Mouse (Mus musculus) splenic B cell, adult 2 months (primary cell): ENCODE measurements around the gene Ceacam20.
A peak's percentile ranks its signal among the peaks of the same experiment; 100 is the strongest.
"Not testable (repeated sequence)": the region's sequence is repeated elsewhere in the genome, so short reads cannot be mapped to it uniquely, and the experiment has no call there.

Experiments used
- DNase-seq: peaks from one replicate; pipeline ENCODE4 v3.0.0-alpha.2; 2011; ENCODE audit warnings: low read depth, low spot score
- H3K27me3 ChIP-seq: 2 replicates; pipeline ENCODE4 v1.6.1; 2012; ENCODE audit warnings: mild to moderate bottlenecking, low read length, moderate library complexity, mixed read lengths; ENCODE audit not compliant: control insufficient read depth, poor library complexity, insufficient read depth, severe bottlenecking
- H3K36me3 ChIP-seq: 2 replicates; pipeline ENCODE4 v1.6.1; 2012; ENCODE audit warnings: mild to moderate bottlenecking, low read length, moderate library complexity, mixed read lengths; ENCODE audit not compliant: control insufficient read depth, poor library complexity, insufficient read depth, severe bottlenecking

The Ceacam20 gene

DNA sequence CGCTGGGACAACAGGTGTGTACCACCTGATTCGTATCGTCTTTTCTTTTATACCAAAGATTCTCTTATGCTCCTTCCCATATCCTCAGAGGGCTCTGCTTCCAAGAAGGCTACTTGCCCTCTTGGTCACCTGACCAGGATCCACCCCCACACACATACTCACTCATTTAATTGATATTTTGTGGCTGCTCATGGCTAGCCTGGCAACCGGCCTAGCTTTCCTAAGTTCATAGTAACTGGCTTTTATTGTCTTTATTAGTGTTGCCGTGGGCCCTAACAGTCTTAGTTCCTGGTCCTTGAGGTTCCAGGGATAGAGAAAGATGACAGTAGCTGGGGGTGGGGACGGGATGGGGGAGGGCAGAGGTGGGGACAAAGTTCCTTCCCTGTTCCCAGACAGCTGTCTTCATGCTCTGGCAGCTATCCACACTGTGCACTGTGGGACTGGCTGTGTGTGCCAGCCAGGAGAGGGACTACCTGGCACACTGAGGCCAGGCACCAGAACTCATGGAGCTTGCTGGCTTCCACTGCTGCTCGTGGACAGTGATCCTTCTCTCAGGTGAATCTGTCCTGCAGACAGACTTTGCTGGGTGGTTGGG, at the start of gene Ceacam20:
Gene Ceacam20, plus strand, starts transcription at position 428 of the 595 bp plus-strand sequence.
- no peak for DNase-seq
- Histone ChIP-seq H3K27me3 (no peaks in the 10 kb centered on the region), H3K36me3 (no peaks in the 10 kb centered on the region)

DNA sequence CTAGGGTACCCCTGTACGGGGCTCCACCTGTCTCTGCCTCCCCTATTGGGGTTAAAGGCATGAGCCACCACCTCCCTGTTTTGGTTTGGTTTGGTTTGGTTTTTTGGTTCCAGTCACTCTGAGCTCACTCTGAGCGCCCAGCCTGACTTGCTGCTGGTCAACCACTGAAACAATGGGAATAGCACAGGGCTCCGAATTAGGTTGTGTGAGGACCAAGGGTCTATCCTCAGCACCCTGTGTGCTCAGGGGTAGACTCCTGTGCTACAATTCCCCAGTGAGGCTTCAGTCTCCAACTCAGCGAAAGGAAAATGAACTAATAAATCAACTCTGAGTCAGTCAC, 45.1 kb upstream of the Ceacam20 start:
- no peaks in the 10 kb centered on the region for H3K27me3 ChIP-seq
- no peaks in the 10 kb centered on the region for H3K36me3 ChIP-seq
- no peak for DNase-seq

DNA sequence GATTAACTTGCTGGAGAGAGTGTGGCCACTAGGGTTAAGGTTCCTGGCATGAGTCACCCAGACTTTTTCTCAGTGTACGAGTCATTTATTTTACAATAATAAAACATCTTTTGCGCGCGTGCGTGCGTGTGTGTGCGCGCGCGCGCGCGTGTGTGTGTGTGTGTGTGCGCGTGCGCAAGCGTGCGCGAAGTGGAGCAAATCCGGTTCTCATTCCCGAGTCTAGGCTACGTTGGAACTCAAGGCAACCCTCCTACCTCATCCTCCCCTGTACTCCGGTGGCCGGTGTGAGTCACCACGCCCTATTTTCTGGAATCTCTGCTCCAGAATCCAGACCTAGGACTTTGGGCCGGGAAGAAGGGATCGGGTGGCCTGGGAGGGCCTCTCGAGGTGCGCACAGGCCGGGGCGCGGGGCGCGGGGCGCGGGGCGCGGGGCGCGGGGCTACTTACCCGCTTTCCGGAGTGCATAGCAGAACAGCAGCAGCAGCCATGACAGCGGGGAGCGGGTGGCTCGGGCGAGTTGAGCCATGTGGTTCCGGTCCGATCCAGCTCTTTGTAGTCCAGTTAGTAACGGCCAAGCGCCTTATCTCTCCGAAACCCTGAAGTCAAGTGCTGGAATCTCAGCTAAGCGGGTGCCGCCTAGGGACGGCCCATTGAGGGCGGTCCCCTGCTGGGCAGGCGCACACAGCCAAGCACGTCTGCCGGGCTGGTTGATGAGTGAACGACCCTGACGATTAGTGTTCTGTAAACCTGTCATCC, 44.5 kb upstream of the Ceacam20 start, which contains the start of gene Pvr:
Gene Pvr, minus strand, starts transcription at position 655 of the 756 bp plus-strand sequence.
- Histone ChIP-seq H3K27me3 (no peaks in the 10 kb centered on the region), H3K36me3 (no peaks in the 10 kb centered on the region)
- peak; percentile 70 for DNase-seq

DNA sequence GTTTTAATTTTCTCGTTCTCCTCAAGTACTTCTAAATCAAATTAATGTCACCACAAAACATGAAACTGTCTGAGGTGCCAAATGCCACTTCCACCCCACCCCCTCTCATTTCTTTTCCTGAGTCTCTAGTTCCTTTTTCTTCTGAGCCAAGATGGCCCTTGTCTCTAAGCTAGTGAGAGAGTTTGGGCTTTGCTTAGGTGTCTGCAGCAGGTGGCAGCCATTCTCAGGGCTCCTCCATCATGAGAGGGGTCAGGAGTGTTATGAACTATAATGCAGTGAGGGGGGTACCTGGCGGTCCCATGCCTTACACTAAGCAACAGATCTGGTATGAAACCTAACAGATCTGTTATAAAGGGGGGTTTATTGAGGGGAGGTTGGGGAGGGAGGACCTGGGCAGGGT, 41.9 kb upstream of the Ceacam20 start:
- peak; percentile 53 for DNase-seq
- H3K27me3 ChIP-seq: no peaks in the 10 kb centered on the region
- no peaks in the 10 kb centered on the region for H3K36me3 ChIP-seq

DNA sequence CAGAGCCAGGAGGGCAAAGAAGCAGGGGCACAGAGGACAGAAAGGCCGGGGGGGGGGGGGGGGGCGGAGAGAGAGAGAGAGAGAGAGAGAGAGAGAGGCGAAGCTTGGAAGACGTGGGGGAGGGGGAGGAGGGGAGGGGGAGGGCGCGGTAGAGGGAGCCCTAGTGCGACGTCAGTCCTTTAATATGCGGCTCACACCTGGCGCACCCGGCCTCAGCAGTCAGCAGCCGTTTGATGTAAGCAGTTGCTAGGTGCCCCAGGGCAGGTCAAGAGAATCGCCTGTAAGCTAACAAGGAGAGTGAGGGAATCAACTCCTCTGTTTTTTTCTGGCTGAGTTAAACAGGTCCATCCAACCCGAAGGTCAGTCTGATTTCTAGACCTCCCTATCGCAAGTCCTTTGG, 41.4 kb upstream of the Ceacam20 start:
- DNase-seq: peak; percentile 66

DNA sequence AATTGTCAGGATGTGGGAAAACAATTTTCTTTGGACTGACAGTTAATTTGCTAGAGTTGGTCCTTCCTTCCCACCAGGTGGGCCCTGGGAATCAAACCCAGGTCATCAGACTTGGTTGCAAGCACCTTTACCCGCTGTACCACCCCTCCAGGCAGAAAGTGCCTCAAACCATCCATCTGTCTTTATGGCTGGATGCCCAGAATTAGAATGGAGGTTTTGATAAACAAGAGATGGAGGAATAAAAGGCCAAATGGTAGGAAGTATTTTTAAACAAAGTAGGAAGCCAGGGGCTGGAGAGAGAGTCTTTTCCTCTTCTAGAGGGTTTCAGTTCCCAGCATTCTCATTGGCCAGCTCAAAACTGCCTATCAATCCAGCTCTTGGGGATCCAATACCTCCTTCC, 39.8 kb upstream of the Ceacam20 start:
- H3K27me3 ChIP-seq: no peaks in the 10 kb centered on the region
- H3K36me3 ChIP-seq: no peaks in the 10 kb centered on the region
- no peak for DNase-seq

More for the DNA sequence above, 41.4 kb upstream of the Ceacam20 start:
- no peaks in the 10 kb centered on the region for H3K27me3 ChIP-seq
- no peaks in the 10 kb centered on the region for H3K36me3 ChIP-seq

DNA sequence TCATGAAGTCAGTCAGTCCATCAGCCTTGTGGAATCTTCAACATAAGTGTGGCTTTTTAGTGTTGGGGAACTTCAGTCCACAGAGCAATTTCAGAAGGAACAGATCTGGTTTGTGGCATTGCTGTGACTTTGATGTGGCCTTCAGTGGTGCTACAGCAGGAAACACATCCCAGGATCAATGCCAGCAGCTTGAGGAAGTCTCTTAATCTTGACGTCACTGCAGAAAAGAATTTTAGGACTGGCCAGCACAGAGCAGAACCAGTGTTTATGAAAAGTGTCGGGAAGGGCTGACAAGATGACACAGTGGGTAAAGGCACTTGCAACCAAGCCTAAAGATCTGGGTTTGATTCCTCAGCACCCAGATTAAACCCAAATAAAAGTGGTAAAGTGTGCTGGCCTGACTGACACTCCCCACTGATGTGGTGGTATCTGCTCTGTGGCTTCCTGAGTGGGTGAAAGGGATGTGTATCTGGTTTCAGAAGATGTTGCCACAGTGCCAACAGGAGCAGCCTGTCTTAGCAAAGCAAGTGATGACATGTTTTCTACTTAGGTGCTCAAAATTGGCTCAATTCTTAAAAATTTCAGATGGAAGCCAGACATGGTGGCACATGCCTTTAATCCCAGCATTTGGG, 38.2 kb upstream of the Ceacam20 start:
- Histone ChIP-seq H3K36me3 (no peaks in the 10 kb centered on the region), H3K27me3 (no peaks in the 10 kb centered on the region)
- DNase-seq: no peak

DNA sequence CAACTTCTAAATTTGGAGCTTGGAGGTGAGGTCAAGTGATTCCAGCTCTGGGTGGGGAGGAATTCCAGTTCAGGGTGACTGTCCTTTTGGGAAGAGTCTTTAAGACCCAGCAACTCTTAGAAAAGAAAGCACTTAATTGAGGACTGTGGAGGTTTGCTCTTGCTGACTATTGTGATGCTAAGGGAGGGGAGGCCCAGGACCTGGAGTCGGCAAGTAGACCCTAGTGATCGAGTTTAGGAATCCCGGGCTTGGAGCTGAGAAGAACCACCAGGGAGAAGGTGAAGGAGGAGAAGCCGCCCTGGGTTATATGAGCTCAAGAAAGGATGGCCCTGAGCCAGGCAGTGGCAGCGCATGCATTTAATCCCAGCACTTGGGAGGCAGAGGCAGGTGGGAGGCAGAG, 36.7 kb upstream of the Ceacam20 start:
- Histone ChIP-seq H3K27me3 (no peaks in the 10 kb centered on the region), H3K36me3 (no peaks in the 10 kb centered on the region)
- DNase-seq: no peak

DNA sequence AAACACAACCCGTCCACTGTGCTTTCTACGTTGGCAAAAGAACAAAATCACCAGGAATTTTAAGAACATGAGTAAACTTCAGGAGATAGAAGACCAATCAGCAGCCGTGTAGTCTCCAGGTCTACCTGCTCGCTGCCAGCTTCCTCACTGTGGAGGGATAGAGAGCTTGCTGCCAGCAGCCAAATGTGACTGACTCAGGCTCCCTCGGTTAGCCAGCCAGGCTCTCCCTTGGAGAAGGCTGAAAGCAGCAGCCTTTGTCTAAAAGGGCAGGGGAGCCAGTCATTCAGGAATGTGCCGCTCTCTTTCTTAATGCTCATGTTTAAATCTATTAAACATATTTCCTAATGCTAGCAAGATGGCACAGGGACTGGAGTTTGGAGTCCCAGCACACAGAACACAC, 34.7 kb upstream of the Ceacam20 start:
- not testable (repeated sequence) for H3K36me3 ChIP-seq, H3K27me3 ChIP-seq, DNase-seq

DNA sequence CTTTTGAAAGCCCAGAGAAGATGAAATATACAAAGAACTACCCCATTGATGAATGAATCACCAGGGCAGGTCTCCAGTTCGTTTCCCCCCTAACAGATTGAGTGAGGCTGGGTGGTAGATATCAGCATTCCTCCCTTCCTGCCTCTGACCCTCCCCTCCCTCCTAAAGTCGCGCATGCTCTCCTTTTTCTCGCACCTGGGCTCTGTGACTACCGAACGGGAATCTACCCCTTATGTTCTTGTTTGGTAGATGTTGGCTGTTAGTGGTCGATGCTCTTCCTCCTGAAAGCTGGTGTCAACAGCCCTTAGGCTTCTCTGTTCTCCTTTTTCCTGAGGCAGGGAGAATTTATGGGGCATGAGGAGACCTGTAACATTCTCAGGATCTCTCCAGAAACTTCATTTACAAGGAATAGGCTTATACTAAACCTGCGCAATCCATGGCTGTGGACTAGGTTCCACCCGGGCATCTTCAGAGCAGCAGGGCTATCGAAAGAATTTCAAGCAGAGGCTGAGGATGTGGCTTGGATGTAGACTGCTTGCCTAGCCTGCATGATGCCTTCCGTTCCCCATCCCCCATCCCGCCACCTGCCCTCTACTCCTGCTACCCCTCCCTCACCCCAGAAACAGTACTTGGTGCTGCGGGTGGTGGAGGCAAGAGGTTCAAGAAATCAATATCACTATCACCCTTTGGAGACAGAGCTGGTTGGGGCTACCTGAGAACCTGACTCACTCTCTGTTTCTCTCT, 32.9 kb upstream of the Ceacam20 start:
- Histone ChIP-seq H3K36me3 (no peaks in the 10 kb centered on the region), H3K27me3 (no peaks in the 10 kb centered on the region)
- peak; percentile 53 for DNase-seq

DNA sequence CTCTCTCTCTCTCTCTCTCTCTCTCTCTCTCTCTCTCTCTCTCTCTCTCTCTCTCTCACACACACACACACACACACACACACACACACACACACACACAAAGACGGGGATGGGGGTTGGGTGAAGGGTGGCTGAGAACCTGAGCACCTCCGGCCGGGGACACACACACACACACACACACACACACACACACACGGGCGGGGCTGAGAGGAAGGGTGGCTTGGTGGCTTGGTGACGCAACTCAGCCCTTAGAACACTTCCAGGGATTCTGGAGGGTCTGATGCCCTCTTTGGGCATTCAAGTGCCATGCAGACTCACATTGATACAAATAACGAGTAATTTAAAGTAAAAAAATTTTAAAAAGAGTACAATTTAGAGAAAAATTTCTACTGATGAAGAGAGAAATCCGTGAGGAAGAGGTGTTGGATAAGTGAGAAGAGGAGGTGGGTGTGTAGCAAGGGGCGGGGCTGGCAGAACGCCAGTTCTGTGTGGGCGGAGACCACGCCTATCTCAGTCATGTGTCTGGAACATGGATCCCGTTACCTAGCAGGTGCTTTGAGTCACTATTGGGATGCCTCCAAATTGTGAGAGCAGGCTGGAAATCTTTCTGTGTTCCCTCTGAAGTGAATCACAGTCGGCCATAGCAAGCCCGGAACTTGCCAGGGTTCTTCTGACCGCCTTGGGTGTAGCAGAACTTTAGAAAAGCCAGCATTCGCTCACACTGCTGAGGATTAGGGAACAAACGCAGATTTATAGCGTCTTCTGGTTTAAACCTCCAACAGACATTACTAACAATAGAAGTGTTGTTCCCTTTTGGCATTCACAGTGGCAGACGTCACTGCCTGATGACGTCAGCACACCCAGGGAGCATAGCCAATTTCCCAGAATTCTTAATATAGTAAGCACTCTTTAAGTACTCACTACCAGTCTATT, 32.1 kb upstream of the Ceacam20 start:
- peak; percentile 85 for DNase-seq
- no peaks in the 10 kb centered on the region for H3K36me3 ChIP-seq
- no peaks in the 10 kb centered on the region for H3K27me3 ChIP-seq

DNA sequence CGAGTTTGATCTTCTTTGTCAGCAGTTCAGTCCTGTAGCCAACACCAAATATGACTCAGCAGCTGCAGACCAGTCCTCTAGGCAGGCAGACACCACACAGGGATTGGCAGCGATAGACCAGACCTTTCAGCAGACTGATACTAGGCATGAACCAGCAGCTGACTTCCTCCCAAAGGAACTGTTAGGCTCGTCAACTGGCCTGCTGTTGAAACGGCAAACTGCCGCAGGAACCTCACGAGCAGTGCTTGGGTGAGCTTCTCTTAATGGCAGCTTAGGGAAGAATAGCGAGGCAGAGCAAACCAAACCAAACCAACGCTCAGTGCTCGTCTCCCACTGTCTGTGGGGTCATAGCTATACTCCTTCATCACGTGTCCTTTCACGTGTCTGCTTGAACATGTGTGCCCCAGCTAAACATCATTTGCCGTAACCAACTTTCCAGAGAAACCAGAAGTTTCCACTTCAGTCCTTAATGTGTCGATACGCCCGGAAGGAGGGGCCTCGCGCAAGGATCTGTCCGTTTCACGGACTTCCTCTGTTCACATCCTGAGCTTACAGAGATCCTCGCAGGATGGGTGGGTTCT, 30.0 kb upstream of the Ceacam20 start:
- peak; percentile 77 for DNase-seq
- H3K36me3 ChIP-seq: no peaks in the 10 kb centered on the region

DNA sequence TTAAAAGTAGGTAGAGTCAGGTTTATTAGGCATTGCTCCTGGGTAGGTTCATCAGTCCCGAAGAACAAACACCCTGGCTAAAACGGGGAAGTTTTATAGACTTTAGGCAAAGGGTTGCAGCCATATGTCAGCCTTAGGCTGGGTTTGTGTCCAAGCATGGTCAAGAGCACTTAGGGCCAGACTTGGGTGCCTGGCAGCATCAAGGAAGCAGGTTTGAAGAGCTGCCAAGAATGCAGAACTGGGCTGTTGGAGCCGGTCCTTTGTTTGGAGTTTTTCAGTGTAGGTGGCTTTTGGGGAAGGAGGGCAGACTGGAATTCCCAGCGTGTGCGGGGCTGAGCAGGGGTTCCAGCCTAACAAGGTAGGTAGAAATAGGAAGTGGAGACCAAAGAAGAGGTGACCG, 29.3 kb upstream of the Ceacam20 start:
- DNase-seq: no peak
- no peaks in the 10 kb centered on the region for H3K27me3 ChIP-seq
- H3K36me3 ChIP-seq: no peaks in the 10 kb centered on the region

More for the DNA sequence above, 30.0 kb upstream of the Ceacam20 start:
- no peaks in the 10 kb centered on the region for H3K27me3 ChIP-seq
